Mouse (Mus musculus) natural killer cell, adult 2 months (primary cell): ENCODE results near the gene Vwa5b1.
A peak's percentile ranks its signal among the peaks of the same experiment; 100 is the strongest.

Experiments
- DNase-seq, 2 experiments: peaks; one replicate each; pipeline ENCODE4 v3.0.0; 2022; ENCODE audit warnings: low spot score in 2 of 2

Gene Vwa5b1

GRCm38 (mm10) chr4:138578406-138578805, 57.3 kb downstream of the Vwa5b1 start:
- DNase-seq, result no peak

GRCm38 (mm10) chr4:138576661-138577060, 59.0 kb downstream of the Vwa5b1 start:
- DNase-seq, result no peak

- no peak for DNase-seq
Measured at GRCm38 (mm10) chr4:138574800-138575606, 60.7 kb downstream of the Vwa5b1 start.

- DNase-seq, result no peak
Measured at GRCm38 (mm10) chr4:138569928-138570327, 65.8 kb downstream of the Vwa5b1 start.

GRCm38 (mm10) chr4:138568275-138568674, 67.4 kb downstream of the Vwa5b1 start:
- no peak for DNase-seq

GRCm38 (mm10) chr4:138561986-138562385, 73.7 kb downstream of the Vwa5b1 start:
- DNase-seq, result peak; percentile 50 to 59

- no peak for DNase-seq
Measured at GRCm38 (mm10) chr4:138555531-138555930, 80.2 kb downstream of the Vwa5b1 start.

- no peak for DNase-seq
Measured at GRCm38 (mm10) chr4:138554934-138555333, 80.8 kb downstream of the Vwa5b1 start.

GRCm38 (mm10) chr4:138554302-138554701, 81.4 kb downstream of the Vwa5b1 start:
- no peak for DNase-seq

- no peak for DNase-seq
Measured at GRCm38 (mm10) chr4:138553516-138553933, 82.2 kb downstream of the Vwa5b1 start.

- DNase-seq, result no peak
Measured at GRCm38 (mm10) chr4:138553116-138553515, 82.6 kb downstream of the Vwa5b1 start.

- DNase-seq, result no peak
Measured at GRCm38 (mm10) chr4:138551601-138552000, 84.1 kb downstream of the Vwa5b1 start.

- no peak for DNase-seq
Measured at GRCm38 (mm10) chr4:138550557-138550956, 85.1 kb downstream of the Vwa5b1 start.

- no peak for DNase-seq
Measured at GRCm38 (mm10) chr4:138548960-138549359, 86.7 kb downstream of the Vwa5b1 start.

- DNase-seq, result no peak
Measured at GRCm38 (mm10) chr4:138548124-138548561, 87.5 kb downstream of the Vwa5b1 start.

- DNase-seq, result no peak
Measured at GRCm38 (mm10) chr4:138547556-138547955, 88.1 kb downstream of the Vwa5b1 start.

GRCm38 (mm10) chr4:138547041-138547440, 88.6 kb downstream of the Vwa5b1 start:
- DNase-seq, result peak in 1 of 2 experiments; percentile 12

- DNase-seq, result no peak
Measured at GRCm38 (mm10) chr4:138546241-138546640, 89.4 kb downstream of the Vwa5b1 start.

- DNase-seq, result no peak
Measured at GRCm38 (mm10) chr4:138543177-138543576, 92.5 kb downstream of the Vwa5b1 start.

- DNase-seq, result no peak
Measured at GRCm38 (mm10) chr4:138538084-138538449, 97.6 kb downstream of the Vwa5b1 start.

- DNase-seq, result no peak
Measured at GRCm38 (mm10) chr4:138537210-138538083, 98.2 kb downstream of the Vwa5b1 start.

GRCm38 (mm10) chr4:138535610-138536009, 100.1 kb downstream of the Vwa5b1 start:
- no peak for DNase-seq

GRCm38 (mm10) chr4:138533877-138534276, 101.8 kb downstream of the Vwa5b1 start:
- DNase-seq, result no peak
